ENCODE assay signal across 8 mouse cellular contexts in the genomic region with DNA sequence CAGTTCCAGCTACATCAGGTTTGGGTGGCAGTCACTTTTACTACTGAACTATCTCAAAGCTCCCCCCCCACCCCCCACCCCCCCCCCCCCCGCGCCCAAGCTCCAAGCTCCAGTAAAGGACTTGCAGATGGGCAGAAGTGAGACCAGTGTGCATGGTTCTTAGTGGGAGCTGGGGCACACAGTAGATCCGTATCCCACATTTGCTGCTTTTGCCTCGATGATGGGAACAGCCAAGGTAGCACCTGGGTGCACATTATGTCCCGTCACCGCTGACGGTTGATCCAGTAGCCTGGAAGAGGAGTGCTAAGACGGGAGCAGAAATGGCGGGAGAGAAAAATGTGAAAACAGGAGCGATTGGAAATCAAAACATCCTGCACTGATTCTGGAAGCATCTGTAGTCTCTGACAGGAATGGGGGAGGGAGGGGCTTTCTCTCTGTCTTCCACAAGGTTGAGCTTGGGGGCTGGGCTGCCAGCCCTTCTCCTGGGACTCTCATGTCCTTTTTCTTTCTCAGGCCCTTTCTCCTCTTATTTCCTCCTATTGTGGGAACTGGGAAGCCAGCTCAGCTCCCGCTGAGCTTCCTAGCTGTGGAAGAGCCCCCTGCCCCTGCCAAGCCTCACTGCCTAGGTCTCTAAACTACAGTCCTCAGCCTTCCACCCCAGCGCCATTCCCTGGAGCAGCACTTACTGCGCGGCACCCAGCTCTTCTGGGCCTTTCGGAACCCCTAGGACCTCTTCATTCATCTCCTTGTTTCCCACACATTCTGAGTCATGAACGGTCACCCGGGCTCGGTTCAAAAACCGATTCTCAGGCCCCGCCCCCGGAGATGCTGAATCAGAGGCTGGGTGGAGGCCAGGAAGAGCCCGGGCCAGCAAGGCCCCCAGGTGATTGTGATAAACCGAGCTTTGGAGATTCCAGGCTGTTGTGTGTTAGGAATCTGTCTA. TPM values are rescaled to one million over a fixed set of nuclear protein-coding genes. Genes with fewer than 3 reads are reported as not detected.
DNase-seq lines count a peak whose midpoint lies in the region; ATAC-seq lines count a peak whose summit lies in the region.

No protein-coding gene starts in this region.

- H3K27ac ChIP-seq in intestine, embryonic 16.5 days (ENCODE audit: low read length) = peak overlapping the region; percentile 37; the same call in 1 of the 2 replicates
- no peak overlapping the region for H3K27ac ChIP-seq in liver, embryonic 16.5 days (ENCODE audit: low read length)

- H3K4me3 ChIP-seq in intestine, embryonic 16.5 days (ENCODE audit: low read length) = peak overlapping the region; percentile 39
- H3K4me3 ChIP-seq in liver, embryonic 16.5 days (ENCODE audit: low read depth, low read length) = no peak overlapping the region; the same call in 1 of the 2 replicates

- peak overlapping the region; percentile 59 for H3K9ac ChIP-seq in intestine, embryonic 16.5 days (ENCODE audit: low read depth, low read length)
- no peak overlapping the region for H3K9ac ChIP-seq in liver, embryonic 16.5 days (ENCODE audit: low read depth, low read length)

- peak; percentile 54; the same call in 1 of the 2 replicates for ATAC-seq in common myeloid progenitor, adult 5-6 weeks (replicated peaks; ENCODE audit: low read depth, poor library complexity, severe bottlenecking)
- peak; percentile 65 for ATAC-seq in intestine, embryonic 16.5 days
- ATAC-seq in liver, embryonic 16.5 days (ENCODE audit: low read depth) = no peak

- H3K9me3 ChIP-seq in intestine, embryonic 16.5 days (ENCODE audit: control insufficient read depth, low read length) = no peaks in the 10 kb centered on the region
- H3K9me3 ChIP-seq in liver, embryonic 16.5 days (replicated peaks; ENCODE audit: control insufficient read depth, low read length) = no peaks in the 10 kb centered on the region

- intact Hi-C loops in left cerebral cortex, postnatal 4 days (cut with DNase I) = no loop called here
- intact Hi-C loops in left cerebral cortex, postnatal 25 days (cut with DNase I) = no loop called here

- H3K4me2 ChIP-seq in intestine, embryonic 16.5 days (ENCODE audit: low read depth, low read length) = peak overlapping the region; percentile 62
- peak overlapping the region; percentile 37 for H3K4me2 ChIP-seq in liver, embryonic 16.5 days (ENCODE audit: low read depth, low read length)

- H3K36me3 ChIP-seq in intestine, embryonic 16.5 days (ENCODE audit: control insufficient read depth, insufficient read depth, low read length) = no peaks in the 10 kb centered on the region
- no peaks in the 10 kb centered on the region for H3K36me3 ChIP-seq in liver, embryonic 16.5 days (ENCODE audit: control insufficient read depth, insufficient read depth)

- peaks cover 9% of the 10 kb centered on the region for H3K4me1 ChIP-seq in intestine, embryonic 16.5 days (ENCODE audit: control insufficient read depth, insufficient read depth, low read length)
- no peaks in the 10 kb centered on the region; the same call in none of the 2 replicates for H3K4me1 ChIP-seq in liver, embryonic 16.5 days (ENCODE audit: control insufficient read depth, low read depth, low read length)

- H3K27me3 ChIP-seq in intestine, embryonic 16.5 days (replicated peaks; ENCODE audit: control insufficient read depth, insufficient read depth, low read length) = no peaks in the 10 kb centered on the region
- H3K27me3 ChIP-seq in liver, embryonic 16.5 days (ENCODE audit: control insufficient read depth, insufficient read depth, low read depth, low read length) = no peaks in the 10 kb centered on the region

- DNase-seq in left cerebral cortex, postnatal 4 days = peak; percentile 50
- DNase-seq in left cerebral cortex, postnatal 25 days (ENCODE audit: low spot score in 2 of 2) = no peak
- peak; percentile 96 for DNase-seq in heart, adult 11 months
- peak; percentile 14 for DNase-seq in ovary, postnatal 10 days (ENCODE audit: low spot score)
- no peak for DNase-seq in spleen, postnatal 36 days (ENCODE audit: low spot score in 2 of 2)

- WGBS in intestine, embryonic 16.5 days = 11% methylated on average over 22 of the region's 23 CpGs
- WGBS in liver, embryonic 16.5 days (ENCODE audit: insufficient replicate concordance) = 7% methylated on average over 22 of the region's 23 CpGs

RNA-seq across cellular contexts. Expression of gene Nhsl1, which starts 10.6 kb away (rescaled TPM):
- total RNA-seq in left cerebral cortex, postnatal 4 days (2021) = 10 to 100 TPM; 27.5 to 27.9 TPM
- total RNA-seq in left cerebral cortex, postnatal 25 days (2021) = 10 to 100 TPM; 28.3 to 28.8 TPM
- total RNA-seq in common myeloid progenitor, adult 5-6 weeks (2017) = 1.3 and 1.4 TPM in 2 replicates
- 8.1 and 9.3 TPM in 2 replicates for polyA plus RNA-seq in intestine, embryonic 16.5 days (2015; fragmentation: Nextera tagmentation; extraction: Ambion mirVana)
- polyA plus RNA-seq in liver, embryonic 16.5 days (2015; fragmentation: Nextera tagmentation; extraction: Ambion mirVana) = 0.58 and 0.78 TPM in 2 replicates

Comparison
In these comparisons a context has a peak if more than half of its experiments do, and no peak if none do; other contexts are left out.
1. DNase-seq: peak in left cerebral cortex, postnatal 4 days (single experiment), heart, adult 11 months (single experiment) and ovary, postnatal 10 days (single experiment); none in left cerebral cortex, postnatal 25 days (0 of 2) and spleen, postnatal 36 days (0 of 2).
2. RNA of gene Nhsl1, which starts 10.6 kb away (total RNA-seq): 28.3 to 28.8 TPM in left cerebral cortex, postnatal 25 days and 27.5 to 27.9 TPM in left cerebral cortex, postnatal 4 days; 1.3 to 1.4 TPM in common myeloid progenitor, adult 5-6 weeks; every median in the first group is over 10 times any median in the second.